Mouse (Mus musculus) left cerebral cortex, adult 2 months (tissue): Measurements from ENCODE around the gene Gzma. TPM values are rescaled to one million over a fixed set of nuclear protein-coding genes. Genes with fewer than 3 reads are reported as not detected.

Source experiments
- DNase-seq, 2 experiments: peaks; one replicate each; pipeline ENCODE4 v3.0.0; 2021 to 2022; ENCODE audit warnings: low spot score in 2 of 2, mixed read lengths in 1 of 2; ENCODE audit errors: extremely low spot score in 1 of 2
- H3K27ac ChIP-seq: fragments of 200-600 bp; 2 replicates; pipeline ENCODE4 v1.8.1; 2022
- H3K4me3 ChIP-seq: fragments of 200-600 bp; 2 replicates; pipeline ENCODE4 v1.8.1; 2022
- CTCF ChIP-seq: fragments of 200-600 bp; IDR thresholded peaks from 2 replicates; pipeline ENCODE4 v1.8.1; 2022; ENCODE audit warnings: antibody characterized with exemption, mild to moderate bottlenecking, moderate library complexity
- intact Hi-C: fragments of 180-260 bp; cut with DNase I; formaldehyde crosslinking; loops from one replicate; pipeline ENCODE4 v1.15.1; 2025
- total RNA-seq, 2 experiments: library from RNA; stranded (reverse); gene quantifications; 2 replicates each; pipeline ENCODE4 v1.2.3; 2021

Gzma gene
- total RNA-seq, 2 experiments from 2014 or later, result not detected

DNA sequence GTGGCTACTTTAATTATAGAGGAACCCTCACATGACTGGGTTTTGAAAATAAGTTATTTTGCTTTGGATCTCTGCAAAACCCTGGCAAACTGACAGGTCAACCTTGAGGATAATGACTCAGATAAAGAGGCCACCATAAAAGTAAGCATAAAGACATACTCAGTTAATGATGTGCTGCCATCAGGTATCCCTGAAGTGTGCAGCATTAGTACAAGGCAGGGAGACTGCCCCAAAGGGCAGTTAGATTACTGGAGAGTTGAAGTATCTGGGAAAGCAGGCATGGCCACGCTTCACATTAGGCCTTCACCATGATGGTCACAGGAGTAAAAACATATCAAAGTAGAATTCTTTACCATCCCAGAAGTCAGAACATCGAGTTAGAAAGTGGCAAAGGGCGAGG, 55.9 kb downstream of the Gzma start:
- Histone ChIP-seq H3K27ac (no peak overlapping the region), H3K4me3 (no peak overlapping the region)
- TF ChIP-seq CTCF, result no peak
- intact Hi-C loops, result loop anchor here (5.0 to 10.0 kb wide), 2 partner anchors 572 to 630 kb away; partner anchors contain the start of gene Snx18
- DNase-seq, result no peak

Other genes starting within 250 kb of the Gzma start
- gene Mtrex, start 173.6 kb downstream of the Gzma start, total RNA-seq, result 10 to 100 TPM; 46.0 to 47.3 TPM
- 10 to 100 TPM; 19.1 to 22.0 TPM for gene Dhx29, start 173.5 kb downstream of the Gzma start, total RNA-seq
- 1 to 10 TPM; 1.5 to 2.0 TPM for gene Ccno, start 113.2 kb downstream of the Gzma start, total RNA-seq
- under 1 TPM; 0.36 to 0.37 TPM for gene Mcidas, start 107.1 kb downstream of the Gzma start, total RNA-seq
- under 1 TPM in 1 of 2 experiments, not detected in 1; 0.29 TPM for gene Cdc20b, start 65.9 kb downstream of the Gzma start, total RNA-seq
- gene Gpx8, start 54.6 kb downstream of the Gzma start, total RNA-seq, result 1 to 10 TPM; 8.1 to 8.5 TPM
- under 1 TPM in 1 of 2 experiments, not detected in 1; 0.16 TPM for gene Esm1, start 108.7 kb upstream of the Gzma start, total RNA-seq
- under 1 TPM; 0.26 to 0.27 TPM for gene Gzmk, start 124.9 kb upstream of the Gzma start, total RNA-seq
- gene BC067074, start 192.2 kb upstream of the Gzma start, total RNA-seq, result 1 to 10 TPM; 1.1 to 1.2 TPM